Comparison of ENCODE assay signal across 11 mouse cellular contexts in genomic region chr5:149441646-149442276, GRCm38 (mm10). TPM values are rescaled to one million over a fixed set of nuclear protein-coding genes. Genes with fewer than 3 reads are reported as not detected.
DNase-seq lines count a peak whose midpoint lies in the region; ATAC-seq lines count a peak whose summit lies in the region.
"Had no signal": no experiment of that assay in that cellular context is flagged by ENCODE, and none has a peak within 500 bp of the region (broad histone marks: within the 10 kb centered on the region; RNA-seq: fewer than 3 reads in every experiment).

No protein-coding gene starts in this region.

- no peak overlapping the region for H3K4me2 ChIP-seq in limb, embryonic 13.5 days (replicated peaks)

- intact Hi-C loops in left cerebral cortex, postnatal 4 days (cut with DNase I), result no loop called here

- H3K4me1 ChIP-seq in forebrain, embryonic 10.5 days, result peaks cover 60% of the 10 kb centered on the region
- H3K4me1 ChIP-seq in limb, embryonic 13.5 days, result peaks cover 43% of the 10 kb centered on the region

- peak; percentile 20; the same call in 1 of the 2 replicates for ATAC-seq in limb, embryonic 13.5 days (ENCODE audit: low FRiP score, low read depth)
- no peak for ATAC-seq in granulocyte monocyte progenitor cell, adult 5-6 weeks (replicated peaks; ENCODE audit: poor library complexity, severe bottlenecking)
- ATAC-seq: inflammation-experienced regulatory T-cells, adult 6 months had no signal

- WGBS in forebrain, embryonic 10.5 days, result 48% methylated on average over 14 of the region's 14 CpGs
- 52% methylated on average over 14 of the region's 14 CpGs for WGBS in limb, embryonic 13.5 days

- H3K27ac ChIP-seq in forebrain, embryonic 10.5 days, result peak overlapping the region; percentile 94
- no peak overlapping the region for H3K27ac ChIP-seq in limb, embryonic 13.5 days
- H3K27ac ChIP-seq: macrophage had no signal

- H3K9me3 ChIP-seq in forebrain, embryonic 10.5 days, result no peaks in the 10 kb centered on the region
- no peaks in the 10 kb centered on the region for H3K9me3 ChIP-seq in limb, embryonic 13.5 days

- H3K9ac ChIP-seq in limb, embryonic 13.5 days, result no peak overlapping the region

- H3K4me3 ChIP-seq in forebrain, embryonic 10.5 days, result no peak overlapping the region
- no peak overlapping the region for H3K4me3 ChIP-seq in limb, embryonic 13.5 days

- H3K36me3 ChIP-seq in forebrain, embryonic 10.5 days (replicated peaks), result no peaks in the 10 kb centered on the region
- H3K36me3 ChIP-seq in limb, embryonic 13.5 days, result no peaks in the 10 kb centered on the region

- peak; percentile 46 for DNase-seq in left cerebral cortex, postnatal 4 days
- no peak for DNase-seq in left cerebral cortex, adult 8-10 months (ENCODE audit: low spot score in 2 of 2)
- peak; percentile 49 for DNase-seq in forebrain, embryonic 10.5 days (ENCODE audit: extremely low spot score, low spot score)
- DNase-seq in retina, postnatal 1 day, result peak; percentile 85
- no peak for DNase-seq in adrenal gland, adult 2 months
- DNase-seq: liver; spleen, adult 18-20 months had no signal

- no peaks in the 10 kb centered on the region for H3K27me3 ChIP-seq in forebrain, embryonic 10.5 days (ENCODE audit: poor library complexity, severe bottlenecking)
- H3K27me3 ChIP-seq in limb, embryonic 13.5 days, result no peaks in the 10 kb centered on the region

RNA-seq across cellular contexts. Expression of gene Tex26, which starts 2.3 kb away (rescaled TPM):
- 1 to 10 TPM in 1 of 2 experiments, under 1 TPM in 1; 0.56 to 1.3 TPM for total RNA-seq in left cerebral cortex, postnatal 4 days (2021)
- 1 to 10 TPM in 1 of 4 experiments, under 1 TPM in 3; 0.32 to 1.6 (median 0.80) TPM for total RNA-seq in left cerebral cortex, adult 8-10 months (2022)
- polyA plus RNA-seq in forebrain, embryonic 10.5 days (2016; fragmentation: Nextera tagmentation; extraction: Ambion mirVana), result 1.5 and 2.2 TPM in 2 replicates
- polyA plus RNA-seq in limb, embryonic 13.5 days (2015; fragmentation: Nextera tagmentation; extraction: Ambion mirVana), result 0.10 and 0.38 TPM in 2 replicates
- not detected in 2 replicates for total RNA-seq in granulocyte monocyte progenitor cell, adult 5-6 weeks (2014; fragmentation: Nextera tagmentation)
- total RNA-seq in granulocyte monocyte progenitor cell, adult 5-6 weeks (2017), result 0.98 TPM in 1 of 2 replicates, not detected in the other
- total RNA-seq in adrenal gland, adult 2 months (2021), result under 1 TPM in 1 of 2 experiments, not detected in 1; 0.31 TPM
- polyA plus RNA-seq in adrenal gland, adult 2 months (2012; rRNA removed), result not detected in 2 replicates
- polyA plus RNA-seq: inflammation-experienced regulatory T-cells, adult 6 months; macrophage had no signal

RNA-seq across cellular contexts. Expression of gene Medag, which starts 30.2 kb away (rescaled TPM):
- total RNA-seq in left cerebral cortex, postnatal 4 days (2021), result 1 to 10 TPM; 1.2 to 1.4 TPM
- total RNA-seq in left cerebral cortex, adult 8-10 months (2022), result 10 to 100 TPM; 12.1 to 17.6 (median 15.0) TPM
- 0.47 and 0.60 TPM in 2 replicates for polyA plus RNA-seq in forebrain, embryonic 10.5 days (2016; fragmentation: Nextera tagmentation; extraction: Ambion mirVana)
- polyA plus RNA-seq in limb, embryonic 13.5 days (2015; fragmentation: Nextera tagmentation; extraction: Ambion mirVana), result 1.5 and 1.8 TPM in 2 replicates
- total RNA-seq in granulocyte monocyte progenitor cell, adult 5-6 weeks (2014; fragmentation: Nextera tagmentation), result not detected in 2 replicates
- not detected in 2 replicates for total RNA-seq in granulocyte monocyte progenitor cell, adult 5-6 weeks (2017)
- total RNA-seq in adrenal gland, adult 2 months (2021), result 1 to 10 TPM; 3.4 to 8.8 TPM
- polyA plus RNA-seq in adrenal gland, adult 2 months (2012; rRNA removed), result 4.1 and 4.6 TPM in 2 replicates
- polyA plus RNA-seq: macrophage had no signal

Comparison
In these comparisons a context has a peak if more than half of its experiments do, and no peak if none do; other contexts are left out.
1. DNase-seq: peak in left cerebral cortex, postnatal 4 days (single experiment), forebrain, embryonic 10.5 days (single experiment) and retina, postnatal 1 day (single experiment); none in left cerebral cortex, adult 8-10 months (0 of 2) and adrenal gland, adult 2 months (single experiment).